Mouse (Mus musculus) common myeloid progenitor, adult 5-6 weeks (primary cell): ENCODE data around the gene Gjb3. TPM values are rescaled to one million over a fixed set of nuclear protein-coding genes. Genes with fewer than 3 reads are reported as not detected.

Experiments used
- ATAC-seq: replicated peaks from 2 replicates; pipeline ENCODE4 v1.8.0; 2016; ENCODE audit warnings: low read depth, mild to moderate bottlenecking, moderate TSS enrichment, inconsistent platforms; ENCODE audit not compliant: poor library complexity, severe bottlenecking
- total RNA-seq: library from RNA; stranded (forward); fragments of 200-1000, 187-1606 nt; gene quantifications from 2 replicates; pipeline ENCODE4 v1.2.3, GENCODE M21; 2017

Gene Gjb3
- total RNA-seq, 1 experiment from 2014 or later = 1.4 TPM

- no peak for ATAC-seq
These were observed 30.1 kb downstream of the Gjb3 start for GRCm38 (mm10) chr4:127300503-127300902.

DNA sequence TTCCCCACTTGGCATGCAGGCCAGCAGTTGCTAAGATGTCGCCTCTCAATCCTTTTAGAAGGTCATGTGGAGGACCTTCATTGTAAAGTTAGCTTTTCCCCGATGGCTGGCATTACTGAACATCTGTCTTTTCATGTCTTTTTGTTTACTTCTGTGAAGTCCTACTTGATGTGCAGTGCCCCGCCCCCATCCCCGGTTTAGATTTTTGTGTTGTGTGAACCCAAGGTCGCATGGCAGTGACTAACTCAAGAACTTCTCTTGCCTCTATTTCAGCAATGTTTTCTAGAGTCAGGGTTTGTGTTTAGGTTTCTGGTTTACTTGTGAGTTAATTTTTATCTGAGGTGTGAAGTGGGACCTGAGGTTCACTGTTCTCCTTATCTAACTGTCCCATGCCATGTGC lies 38.0 kb downstream of the Gjb3 start:
- no peak for ATAC-seq

GRCm38 (mm10) chr4:127289039-127289548 lies 41.5 kb downstream of the Gjb3 start:
- ATAC-seq = no peak

GRCm38 (mm10) chr4:127286907-127287306 lies 43.7 kb downstream of the Gjb3 start:
- ATAC-seq = no peak

DNA sequence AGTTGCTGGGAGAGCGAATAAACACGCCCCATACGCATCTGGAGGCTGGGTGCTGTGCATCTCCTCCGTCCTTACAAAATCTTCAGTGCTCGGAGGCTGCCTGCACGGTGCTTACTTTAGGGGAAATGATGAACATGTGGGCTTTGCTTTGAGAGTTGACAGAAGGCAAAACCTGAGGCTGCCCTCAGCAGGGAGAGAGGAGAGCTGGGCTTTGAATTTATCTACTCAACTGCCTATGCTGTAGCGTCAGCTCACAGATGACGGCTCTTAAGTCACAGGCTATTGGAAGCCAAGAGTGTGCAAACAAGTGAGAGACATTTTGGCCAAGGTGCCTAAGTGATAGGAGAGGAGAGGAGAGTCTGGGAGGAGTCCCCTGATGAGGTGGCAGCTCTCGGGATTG lies 51.4 kb downstream of the Gjb3 start:
- no peak for ATAC-seq

- no peak for ATAC-seq
These were observed 52.1 kb downstream of the Gjb3 start for GRCm38 (mm10) chr4:127278451-127279001.

Other genes with a start within 250 kb of the Gjb3 start
- 4.4 and 10.3 TPM in 2 replicates for gene Tmem35b, start 207.2 kb downstream of the Gjb3 start, total RNA-seq
- not detected in 2 replicates for gene Dlgap3, start 161.6 kb downstream of the Gjb3 start, total RNA-seq
- 26.5 and 39.1 TPM in 2 replicates for gene Smim12, start 87.1 kb downstream of the Gjb3 start, total RNA-seq
- gene Gja4, start 16.8 kb downstream of the Gjb3 start, total RNA-seq = not detected in 2 replicates
- gene Gjb4, start 23.2 kb upstream of the Gjb3 start, total RNA-seq = not detected in 2 replicates
- gene Gjb5, start 27.3 kb upstream of the Gjb3 start, total RNA-seq = not detected in 2 replicates